ENCODE assay signal across 24 mouse cellular contexts in genomic region chr16:7529811-7530210, GRCm38 (mm10).
"Had no signal": no experiment of that assay in that cellular context is flagged by ENCODE, and none has a peak within 500 bp of the region (broad histone marks: within the 10 kb centered on the region; RNA-seq: fewer than 3 reads in every experiment).

No protein-coding gene starts in this region.

- H3K9me3 ChIP-seq: heart, embryonic 13.5 days; heart, embryonic 15.5 days; kidney, embryonic 15.5 days; limb, embryonic 13.5 days; limb, embryonic 15.5 days had no signal

- H3K36me3 ChIP-seq: heart, embryonic 13.5 days; heart, embryonic 15.5 days; kidney, embryonic 15.5 days; limb, embryonic 13.5 days; limb, embryonic 15.5 days had no signal

- H3K4me3 ChIP-seq: heart, adult 2 months; heart, embryonic 13.5 days; heart, embryonic 15.5 days; kidney, embryonic 15.5 days; limb, embryonic 13.5 days; limb, embryonic 15.5 days had no signal

- H3K9ac ChIP-seq: forebrain, postnatal 0 days; heart, embryonic 13.5 days; heart, embryonic 15.5 days; kidney, embryonic 15.5 days; limb, embryonic 13.5 days; limb, embryonic 15.5 days had no signal

- H3K4me2 ChIP-seq: heart, embryonic 11.5 days; heart, embryonic 13.5 days; heart, embryonic 15.5 days; hindbrain, embryonic 14.5 days; kidney, embryonic 15.5 days; limb, embryonic 13.5 days; limb, embryonic 15.5 days had no signal

- H3K4me1 ChIP-seq: heart, embryonic 13.5 days; heart, embryonic 15.5 days had no signal

- DNase-seq: forebrain, postnatal 0 days; gastrocnemius, postnatal 14 days; gastrocnemius, postnatal 36 days; heart, adult 2 months; heart, postnatal 14 days; heart, postnatal 36 days; kidney, adult 11 months; kidney, adult 2 months; kidney, adult 9 months; kidney, postnatal 14 days; kidney, postnatal 36 days; layer of hippocampus, adult 9-11 months; layer of hippocampus, postnatal 36 days; left cerebral cortex, postnatal 4 days had no signal

- H3K27ac ChIP-seq: heart, adult 2 months; heart, embryonic 13.5 days; heart, embryonic 15.5 days; kidney, embryonic 15.5 days; kidney, postnatal 0 days had no signal

- H3K27me3 ChIP-seq: heart, embryonic 13.5 days; heart, embryonic 15.5 days; kidney, embryonic 15.5 days; limb, embryonic 13.5 days; limb, embryonic 15.5 days had no signal

- ATAC-seq: forebrain, postnatal 0 days; hindbrain, embryonic 16.5 days; intestine, embryonic 16.5 days had no signal
